Mouse (Mus musculus) activated CD4-positive, CD25-positive, alpha-beta regulatory T cell, adult 4 months (primary cell): Measurements from ENCODE around the gene Lamb1. TPM values are rescaled to one million over a fixed set of nuclear protein-coding genes. Genes with fewer than 3 reads are reported as not detected.

Experiments
- ATAC-seq: one replicate; pipeline ENCODE4 v1.8.0; 2017
- polyA plus RNA-seq, 2 experiments: library from polyadenylated mRNA; unstranded; fragments of 100-300 nt; shearing (Covaris generic); gene quantifications; one replicate each; pipeline ENCODE4 v1.2.1; 2017

The Lamb1 gene
- polyA plus RNA-seq, 2 experiments from 2014 or later: not detected

DNA sequence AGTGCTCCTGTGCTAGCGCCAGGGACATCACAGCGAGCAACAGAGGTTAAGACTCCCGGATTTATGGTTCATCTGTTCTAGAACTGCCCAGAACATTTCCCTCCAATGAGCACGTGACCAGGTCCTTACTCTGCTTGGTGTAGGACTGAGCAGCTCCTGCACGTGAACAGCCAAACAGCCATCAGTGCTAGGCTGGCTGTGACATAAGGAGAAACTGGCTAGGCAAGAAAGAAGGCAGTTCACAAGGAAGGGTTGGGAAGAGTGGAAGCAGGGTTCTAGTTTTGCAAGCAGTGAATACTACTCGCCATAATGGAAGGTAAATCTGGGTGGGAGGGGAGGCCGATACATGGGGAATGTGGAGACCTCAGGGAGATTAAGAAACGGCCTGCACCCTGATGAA lies 10.1 kb upstream of the Lamb1 start:
- no peak for ATAC-seq

DNA sequence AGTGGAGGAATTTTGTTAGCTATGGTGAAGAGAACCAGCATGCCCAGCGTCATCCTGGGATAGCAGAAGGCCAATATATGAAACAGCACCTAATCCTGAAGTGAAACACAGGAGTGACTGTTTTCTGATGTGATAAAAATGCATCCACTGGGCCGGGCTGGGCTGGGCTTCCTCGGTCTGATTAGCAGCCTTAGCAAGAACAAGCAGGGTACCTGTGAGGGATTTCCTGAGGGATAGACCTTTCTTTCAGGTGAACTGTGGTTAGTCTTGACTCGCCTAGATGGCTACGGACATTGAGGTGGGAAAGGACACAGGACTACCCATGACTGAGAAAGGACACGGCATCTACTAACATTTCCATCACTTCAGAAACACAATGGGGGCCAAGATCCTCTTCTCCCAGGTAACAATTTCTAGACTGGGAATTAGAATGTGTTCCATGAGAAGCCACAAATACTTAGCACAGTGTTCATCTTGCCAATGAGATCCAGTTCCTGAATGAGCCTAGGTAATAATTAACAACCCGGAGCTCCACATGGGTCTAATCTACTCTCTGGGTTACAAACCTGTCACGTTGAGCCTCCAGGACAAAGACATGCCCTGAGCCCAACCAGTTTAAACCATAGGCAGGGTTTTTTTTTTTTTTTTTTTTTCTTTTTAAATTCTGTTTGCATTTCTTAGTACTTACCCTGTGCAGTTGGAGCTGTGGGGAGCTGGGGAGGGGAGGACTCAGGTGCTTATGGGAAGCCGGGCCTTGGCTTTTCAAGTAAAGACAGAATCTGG lies 8.7 kb upstream of the Lamb1 start:
- ATAC-seq: no peak

DNA sequence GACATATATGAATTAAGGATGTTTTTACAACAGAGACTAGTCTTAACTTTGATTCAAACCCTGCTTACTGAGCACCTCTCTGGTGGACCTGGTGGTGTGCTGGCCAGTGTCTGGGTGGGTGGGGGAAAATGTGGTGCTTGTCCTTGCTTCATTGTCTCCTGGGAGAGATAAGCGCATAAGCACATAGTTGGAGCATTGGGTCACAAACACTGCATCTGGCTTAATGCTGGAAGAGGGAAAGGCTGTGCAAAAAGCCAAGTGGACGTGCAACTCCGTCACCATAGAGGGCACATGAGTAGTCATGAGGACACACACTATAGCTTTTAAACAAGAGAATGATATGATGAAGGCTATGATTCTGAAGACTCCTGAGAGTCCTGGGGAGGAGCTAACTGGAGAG lies 3.2 kb upstream of the Lamb1 start:
- no peak for ATAC-seq

DNA sequence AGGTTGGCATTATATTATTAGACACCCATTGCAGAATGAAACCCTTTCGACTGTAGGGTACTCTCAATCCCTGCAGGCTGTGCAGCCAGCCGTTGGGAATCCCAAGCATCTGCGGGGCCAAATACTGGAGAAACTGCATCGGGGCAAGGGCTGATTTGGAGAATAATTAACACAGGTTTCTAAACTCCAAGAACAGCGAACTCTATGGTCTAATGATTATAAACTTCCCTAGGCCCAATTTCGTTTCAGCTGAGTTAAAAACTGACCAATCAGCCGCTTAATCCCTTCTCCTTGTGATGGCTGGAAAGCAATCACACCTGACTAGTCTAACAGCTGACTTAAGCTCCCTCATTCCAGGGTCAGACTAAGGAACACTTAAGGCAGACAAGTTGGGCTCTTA lies 1.1 kb upstream of the Lamb1 start:
- ATAC-seq: no peak

DNA sequence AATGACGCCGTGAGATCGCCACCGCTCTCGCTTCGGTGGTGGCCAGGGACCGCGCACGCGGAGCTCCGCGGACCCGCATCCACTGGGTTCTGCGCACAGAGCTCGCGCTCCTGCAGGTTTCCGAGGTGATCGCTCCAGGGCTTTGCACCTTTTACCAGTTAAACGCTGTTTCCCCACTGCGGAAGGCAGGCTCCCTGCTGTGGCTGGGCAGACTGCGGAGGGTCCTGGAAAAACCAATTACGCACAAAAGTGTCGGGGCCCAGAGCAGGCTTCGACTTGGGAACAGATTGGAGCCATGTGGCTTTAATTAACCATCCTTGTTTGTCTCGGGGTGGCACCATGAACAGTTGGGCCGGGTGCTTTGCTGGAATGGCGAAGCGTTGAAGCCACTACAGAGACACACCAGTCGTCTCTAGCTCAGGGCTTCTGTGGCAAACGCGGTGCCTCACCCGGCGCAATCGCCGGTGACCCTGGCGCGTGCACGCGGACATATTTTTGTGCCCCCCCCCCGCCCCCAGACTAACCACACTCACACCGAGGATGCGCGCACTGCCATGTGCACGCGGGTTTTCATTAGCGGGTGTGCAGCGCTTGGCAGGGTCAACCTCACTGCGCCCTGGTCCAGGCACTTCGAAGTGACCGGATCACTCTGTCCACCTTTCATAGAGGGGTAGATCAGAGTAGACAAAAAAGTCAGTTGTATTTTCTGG lies 843 bp downstream of the Lamb1 start:
- no peak for ATAC-seq

DNA sequence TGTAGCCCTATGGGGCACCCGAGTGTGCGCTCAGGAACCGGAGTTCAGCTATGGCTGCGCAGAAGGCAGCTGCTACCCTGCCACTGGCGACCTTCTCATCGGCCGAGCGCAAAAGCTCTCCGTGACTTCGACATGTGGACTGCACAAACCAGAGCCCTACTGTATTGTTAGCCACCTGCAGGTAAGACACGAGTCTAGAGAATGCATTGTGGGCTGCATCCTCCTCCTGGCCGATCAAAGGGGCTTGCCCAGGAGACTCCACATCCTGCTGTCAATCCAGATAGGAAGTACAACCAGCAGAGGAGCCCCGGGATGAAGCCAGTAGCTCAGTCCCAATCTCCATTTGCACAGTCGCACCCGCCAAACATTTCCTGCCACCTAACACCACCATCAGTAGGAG lies 1.7 kb downstream of the Lamb1 start:
- no peak for ATAC-seq

DNA sequence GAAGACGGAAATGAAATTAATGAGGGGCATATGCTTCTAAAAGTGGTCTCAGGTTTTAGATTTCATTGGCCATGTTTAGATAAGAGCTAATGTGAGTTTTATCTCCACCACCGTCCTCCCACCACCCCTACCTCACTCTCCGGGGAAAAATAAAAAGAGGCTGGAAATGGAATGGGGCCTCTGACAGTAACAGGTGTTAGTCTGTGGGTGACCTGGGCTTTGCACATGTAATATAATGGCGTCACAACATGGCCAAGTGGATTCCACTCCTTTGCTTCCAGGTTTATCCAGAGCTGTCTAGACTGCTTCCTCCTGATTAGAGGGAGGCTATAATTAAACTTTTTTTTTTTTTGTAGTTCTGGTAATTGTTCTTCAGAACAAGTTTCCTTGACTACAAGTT lies 2.3 kb downstream of the Lamb1 start:
- ATAC-seq: no peak

DNA sequence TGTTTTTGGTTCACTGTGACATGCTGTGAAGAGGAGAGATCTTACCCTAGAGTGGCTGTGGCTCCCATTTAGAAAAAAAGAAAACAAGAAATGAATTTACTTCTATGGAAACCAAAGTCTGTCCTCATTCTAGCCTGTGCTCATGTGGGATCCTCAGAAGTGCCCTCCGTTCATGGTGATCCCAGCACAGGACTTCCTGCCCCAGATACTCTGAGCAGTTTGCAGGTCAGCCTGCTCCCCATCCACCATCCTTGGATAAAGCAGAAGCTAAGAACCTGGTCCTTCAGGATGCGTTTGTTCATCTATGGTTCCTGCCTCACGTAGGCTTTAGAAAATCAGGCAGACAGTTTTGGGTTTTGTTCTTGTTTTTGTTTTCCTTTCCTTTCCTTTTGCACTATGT lies 3.3 kb downstream of the Lamb1 start:
- no peak for ATAC-seq

DNA sequence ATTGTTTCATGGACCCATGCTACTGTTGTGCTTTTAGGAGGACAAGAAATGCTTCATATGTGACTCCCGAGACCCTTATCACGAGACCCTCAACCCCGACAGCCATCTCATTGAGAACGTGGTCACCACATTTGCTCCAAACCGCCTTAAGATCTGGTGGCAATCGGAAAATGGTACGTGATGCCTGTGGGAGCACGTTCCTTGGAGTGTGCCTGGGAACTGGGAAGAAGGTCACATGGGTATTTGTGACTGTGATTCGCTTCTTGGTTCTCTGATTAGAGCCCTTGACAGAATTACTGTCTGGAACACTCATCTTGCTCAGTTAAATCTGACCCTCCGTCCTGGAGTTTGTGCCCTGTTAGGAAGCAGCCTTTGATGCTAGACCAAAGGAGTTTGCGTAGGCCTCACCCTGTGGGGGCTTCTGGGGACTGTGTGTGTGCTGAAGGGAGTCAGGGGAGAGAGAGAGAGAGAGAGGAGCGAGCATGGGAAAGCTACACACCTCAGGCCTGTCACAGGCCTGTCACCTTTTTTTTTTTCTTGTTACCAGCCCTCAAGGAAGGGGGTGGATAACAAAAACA lies 4.1 kb downstream of the Lamb1 start:
- no peak for ATAC-seq

DNA sequence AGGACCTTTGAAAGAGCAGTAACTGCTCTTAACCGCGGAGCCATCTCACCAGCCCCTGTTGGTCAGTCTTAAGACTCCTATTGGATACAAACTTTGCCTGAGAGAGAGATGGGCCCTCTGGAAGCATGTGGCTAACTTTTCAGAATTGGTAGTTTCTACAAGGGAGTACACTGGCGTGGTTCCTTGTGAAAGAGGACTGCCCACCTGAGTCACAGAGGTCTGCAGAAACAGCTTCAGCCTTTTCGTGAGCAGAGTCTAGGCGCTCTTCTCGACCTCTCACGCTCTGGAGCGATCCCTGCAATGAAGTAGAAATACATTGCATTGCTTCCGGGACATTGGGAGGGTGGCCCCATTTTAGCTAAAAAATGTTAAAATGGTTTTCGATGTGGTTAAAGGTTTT lies 5.3 kb downstream of the Lamb1 start:
- no peak for ATAC-seq

DNA sequence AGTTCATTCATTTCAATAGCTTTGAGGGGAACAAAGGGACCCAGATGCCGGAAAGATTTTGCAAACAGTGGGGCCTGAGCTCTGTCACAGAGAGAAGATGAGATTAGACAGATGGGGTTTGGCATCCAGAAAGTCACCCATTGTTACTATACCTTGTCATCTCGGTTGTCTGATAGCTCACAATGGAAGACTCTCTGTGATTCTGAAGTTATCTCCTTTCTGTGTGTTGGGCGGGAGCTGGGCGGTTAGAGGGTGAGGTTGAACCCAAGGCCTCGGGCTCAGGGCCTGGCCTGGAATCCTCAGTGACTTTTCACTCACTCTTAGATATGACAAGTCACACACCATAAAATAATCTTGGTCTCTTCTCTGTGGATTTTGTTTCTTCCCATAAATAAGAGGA lies 5.7 kb downstream of the Lamb1 start:
- ATAC-seq: no peak

DNA sequence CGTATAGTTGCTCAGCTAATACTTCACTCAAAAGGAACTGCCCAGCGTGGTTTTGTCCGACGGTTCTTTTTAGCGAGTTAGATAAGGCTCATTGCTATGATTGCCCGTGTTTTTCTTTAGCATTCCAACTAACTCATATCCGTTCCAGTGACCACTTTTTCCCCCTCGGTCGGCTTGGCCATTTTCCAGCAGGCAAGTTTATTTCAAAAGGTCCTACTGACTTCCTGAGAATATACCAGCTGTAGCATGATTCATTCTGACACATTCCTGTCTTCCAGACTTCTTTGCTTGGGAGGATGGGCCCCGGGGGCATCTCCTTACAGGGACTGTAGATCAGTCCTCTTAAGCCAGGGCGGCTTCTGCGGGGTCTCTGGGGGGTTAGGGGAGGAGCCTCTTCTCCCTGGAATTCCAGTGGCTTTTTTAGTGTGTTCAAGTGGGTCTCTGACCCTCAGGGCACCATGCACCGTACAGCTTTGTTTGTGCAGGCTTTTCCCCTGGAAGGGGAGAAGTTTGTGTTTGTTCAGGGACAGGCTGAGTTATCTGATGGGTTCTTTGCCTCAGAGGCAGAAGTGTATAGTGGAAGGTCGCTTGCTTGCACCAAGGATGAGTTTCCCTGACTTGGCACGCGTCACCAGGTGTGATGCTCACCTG lies 6.5 kb downstream of the Lamb1 start:
- no peak for ATAC-seq

DNA sequence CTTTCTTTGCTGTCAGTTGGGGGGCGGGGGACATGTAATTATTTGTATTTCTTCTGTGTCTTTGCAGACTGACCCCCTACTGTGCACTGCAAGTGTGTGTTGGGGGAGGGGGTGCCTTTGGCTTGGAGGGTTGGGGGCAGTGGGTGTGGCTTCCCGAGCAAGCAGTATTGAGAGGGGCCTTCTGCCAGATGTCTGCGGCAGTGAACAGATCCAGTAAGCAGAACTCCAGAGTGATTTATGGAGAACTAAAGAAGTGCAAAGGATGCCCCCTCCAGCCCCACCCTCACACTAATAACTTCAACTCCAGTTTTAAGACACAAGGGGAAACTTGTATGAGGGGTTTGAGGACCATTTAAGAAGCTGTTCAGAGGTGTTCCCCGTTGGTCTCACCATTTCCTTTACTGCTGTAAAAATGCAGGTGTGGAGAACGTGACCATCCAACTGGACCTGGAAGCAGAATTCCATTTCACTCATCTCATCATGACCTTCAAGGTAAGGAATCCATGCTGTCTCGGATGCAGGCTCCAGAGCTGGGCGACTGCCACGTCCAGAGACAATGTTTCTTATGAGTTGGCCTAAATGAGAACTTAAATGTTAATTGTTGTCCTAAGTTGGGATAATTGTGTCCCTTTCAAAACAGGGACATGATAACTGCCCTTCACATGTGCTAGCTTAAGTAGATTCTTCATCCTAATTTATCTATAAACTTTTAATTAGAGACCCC lies 7.1 kb downstream of the Lamb1 start:
- ATAC-seq: no peak

DNA sequence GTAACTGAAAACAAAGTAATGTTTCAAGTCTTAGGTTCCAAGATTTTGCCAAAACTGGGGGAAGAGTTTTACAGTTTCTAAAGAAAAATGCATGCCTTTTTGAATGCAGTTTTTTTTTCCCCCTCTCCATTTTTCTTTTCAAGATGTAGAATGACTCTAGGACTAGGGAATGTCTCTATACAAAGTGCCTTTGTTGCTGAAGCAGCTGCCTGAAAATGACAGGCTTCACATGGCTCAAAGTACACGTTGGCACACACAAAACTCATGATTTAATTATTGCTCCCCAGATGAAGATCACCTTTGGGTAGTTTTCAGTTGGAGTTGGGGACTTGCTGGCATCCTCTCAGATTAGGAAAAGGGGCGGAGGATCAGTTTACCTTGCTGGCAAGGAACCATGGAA lies 7.8 kb downstream of the Lamb1 start:
- ATAC-seq: no peak

DNA sequence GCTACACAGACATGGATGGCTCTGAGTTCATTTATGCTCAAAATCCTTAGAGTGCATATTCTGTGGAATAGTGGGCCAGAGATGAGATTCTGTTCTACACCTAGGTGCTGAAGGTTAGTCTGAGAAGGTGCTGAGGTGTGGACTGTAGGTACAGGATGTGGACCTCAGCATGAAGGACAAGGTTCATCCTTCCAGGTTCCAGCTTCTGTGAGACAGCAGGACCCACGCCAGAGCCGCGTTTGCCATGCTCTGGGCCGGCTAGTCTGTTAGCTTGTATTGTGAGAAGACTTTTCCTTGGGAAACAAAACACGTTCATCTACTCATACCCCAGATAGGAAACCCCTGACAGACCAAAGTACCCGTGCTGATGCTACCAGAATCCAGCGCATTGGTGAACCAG lies 8.6 kb downstream of the Lamb1 start:
- no peak for ATAC-seq

DNA sequence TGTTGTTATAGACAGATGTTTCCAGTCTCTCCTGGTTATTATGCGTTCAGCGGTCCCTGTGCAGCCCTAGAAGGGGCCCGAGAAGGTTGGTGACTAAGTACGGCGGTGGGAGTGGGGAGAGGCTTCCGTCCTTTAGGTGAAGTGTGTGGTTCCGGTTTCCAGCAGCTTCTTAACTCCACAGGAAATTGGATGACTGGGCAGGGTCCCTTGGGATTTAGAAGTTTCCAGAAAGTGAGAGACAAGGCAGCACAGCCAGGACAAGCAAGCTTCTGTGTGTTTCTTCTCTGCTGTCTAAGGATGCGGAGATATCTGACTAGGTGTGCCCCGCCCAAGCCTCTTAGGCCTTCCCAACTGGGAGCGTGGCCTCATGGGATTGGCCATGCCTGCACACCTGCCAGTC lies 10.4 kb downstream of the Lamb1 start:
- no peak for ATAC-seq

DNA sequence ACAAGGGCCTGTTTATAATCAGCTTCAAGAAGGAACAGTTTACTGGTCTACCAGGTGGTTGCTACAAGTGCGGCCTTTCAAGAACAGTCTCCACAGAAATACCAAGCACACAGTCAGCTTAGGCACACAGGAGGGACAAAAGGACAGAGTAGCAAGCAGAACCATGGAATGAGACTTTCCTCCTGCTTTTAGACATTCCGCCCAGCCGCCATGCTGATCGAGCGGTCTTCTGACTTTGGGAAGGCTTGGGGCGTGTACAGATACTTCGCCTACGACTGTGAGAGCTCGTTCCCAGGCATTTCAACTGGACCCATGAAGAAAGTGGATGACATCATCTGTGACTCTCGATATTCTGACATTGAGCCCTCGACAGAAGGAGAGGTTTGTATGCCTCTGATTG lies 13.2 kb downstream of the Lamb1 start:
- no peak for ATAC-seq

DNA sequence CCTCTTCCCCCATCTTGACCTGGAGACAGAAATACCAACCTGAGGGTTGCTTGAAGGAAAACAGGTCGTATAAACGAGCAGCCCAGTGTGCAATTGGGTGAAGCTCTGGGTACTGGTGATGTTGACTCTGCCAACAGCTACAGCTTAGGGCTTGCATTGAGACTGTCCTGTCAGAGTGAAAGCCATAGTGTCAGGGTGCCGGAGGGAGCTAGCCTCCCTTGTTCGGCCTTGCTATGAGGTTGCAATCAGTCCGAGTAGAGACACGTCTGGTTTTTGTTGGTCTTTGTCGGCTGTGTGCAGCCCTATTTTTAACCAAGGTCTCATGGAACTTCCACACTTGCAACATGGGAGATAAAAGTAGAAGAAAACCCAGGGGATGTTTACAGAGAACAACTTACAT lies 15.3 kb downstream of the Lamb1 start:
- ATAC-seq: no peak

DNA sequence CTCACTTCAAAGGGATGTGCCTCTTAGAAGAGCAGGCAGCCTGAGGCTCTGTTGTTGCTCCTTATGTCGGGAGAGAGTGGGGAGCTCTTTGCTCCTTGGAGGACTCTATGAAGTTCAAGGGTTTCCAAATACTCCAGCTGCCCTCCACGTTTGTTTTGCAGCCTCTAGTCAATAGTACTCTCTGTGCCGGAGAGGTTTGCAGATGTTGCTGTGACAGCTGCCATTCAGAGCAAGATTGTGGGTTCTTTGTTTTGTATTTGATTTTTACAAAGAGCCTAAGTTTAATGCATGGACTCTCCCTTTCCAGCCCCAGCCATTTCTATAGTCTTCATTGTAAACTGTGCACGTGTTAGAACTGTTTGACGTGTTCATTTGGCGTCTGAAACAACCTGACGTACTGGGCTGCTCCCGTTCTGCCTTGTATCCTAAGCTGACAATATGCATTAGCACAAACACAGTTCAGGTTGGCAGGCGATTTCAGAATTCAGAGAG lies 16.1 kb downstream of the Lamb1 start:
- ATAC-seq: no peak

DNA sequence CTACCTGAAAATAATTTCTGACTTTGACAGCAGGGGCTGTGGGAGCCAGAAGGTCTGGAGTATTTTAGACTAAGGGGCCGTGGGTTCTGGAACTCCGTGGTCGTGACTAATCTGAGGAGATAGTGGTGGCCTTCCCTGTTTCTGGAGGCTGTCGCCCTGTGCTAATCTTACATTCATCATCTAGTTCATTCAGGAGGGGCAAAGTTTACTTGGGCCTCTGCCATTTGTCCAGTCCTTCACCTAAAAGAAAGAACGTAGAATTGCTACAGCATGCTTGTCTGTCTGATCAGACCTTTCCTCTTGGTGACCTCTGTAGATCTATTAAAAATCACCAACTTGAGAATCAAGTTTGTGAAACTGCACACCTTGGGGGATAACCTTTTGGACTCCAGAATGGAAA lies 17.2 kb downstream of the Lamb1 start:
- no peak for ATAC-seq

DNA sequence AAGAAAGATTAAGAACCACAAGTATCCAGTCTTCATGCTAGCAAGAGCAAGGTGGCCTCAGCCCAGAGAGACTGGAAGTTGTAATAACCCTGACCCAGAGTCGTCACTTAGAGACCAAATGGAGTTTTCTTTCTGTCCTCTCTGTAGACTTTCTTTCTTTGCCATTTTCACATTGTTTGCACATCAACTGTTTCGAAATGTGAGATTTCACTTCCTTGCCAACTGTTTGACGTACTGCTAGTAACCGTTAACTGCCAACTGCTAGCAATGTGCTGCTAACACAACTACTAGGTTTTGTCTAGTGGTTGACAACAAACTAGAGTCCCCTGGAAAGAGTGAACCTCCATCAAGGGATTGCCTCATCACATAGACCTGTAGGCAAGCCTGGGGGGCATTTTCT lies 18.1 kb downstream of the Lamb1 start:
- ATAC-seq: no peak

DNA sequence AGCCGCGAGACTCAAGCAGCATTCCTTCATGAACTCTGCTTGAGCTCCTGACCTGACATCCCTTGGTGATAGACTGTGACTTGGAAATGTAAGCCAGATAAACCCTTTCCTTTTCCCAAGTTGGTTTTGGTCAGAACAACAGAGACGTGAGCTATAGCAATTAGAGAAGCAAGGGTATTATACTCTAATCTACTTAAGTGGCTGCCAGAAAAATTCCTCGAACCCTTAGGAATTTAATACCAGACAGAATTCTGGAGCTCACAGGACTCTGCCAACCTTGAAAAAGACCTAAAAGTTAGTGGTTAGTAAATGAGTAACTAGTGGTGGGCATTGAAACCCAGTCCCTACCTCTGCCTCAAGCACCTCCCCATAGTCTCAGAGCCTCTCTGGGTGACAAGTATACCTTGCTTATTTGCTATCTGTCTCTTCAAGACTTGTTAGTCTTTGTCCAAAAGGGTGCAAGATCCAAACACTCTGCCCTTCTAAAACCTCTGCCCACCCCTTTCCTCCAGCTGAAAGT lies 18.6 kb downstream of the Lamb1 start:
- ATAC-seq: no peak

DNA sequence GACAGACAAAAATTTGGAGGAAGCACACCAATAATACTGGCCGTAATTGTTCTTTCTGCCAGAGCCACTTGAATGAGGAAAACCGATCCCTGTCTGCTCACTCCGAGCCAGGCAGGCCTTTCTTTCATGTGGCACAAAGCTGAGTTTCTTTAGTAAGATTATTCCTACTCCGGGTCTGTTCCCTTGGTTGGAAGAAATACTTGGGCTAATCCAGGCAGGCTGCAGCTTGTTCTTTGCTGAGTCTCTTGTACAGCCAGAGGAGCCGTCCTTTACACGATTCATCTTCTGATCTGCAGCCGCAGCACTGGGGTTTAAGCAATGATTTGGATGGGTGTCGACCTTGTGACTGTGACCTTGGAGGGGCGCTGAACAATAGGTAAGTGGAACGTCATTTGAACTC lies 24.0 kb downstream of the Lamb1 start:
- no peak for ATAC-seq
